Mouse (Mus musculus) embryonic facial prominence, embryonic 12.5 days (tissue): ENCODE measurements around the gene Mt2. TPM values are rescaled to one million over a fixed set of nuclear protein-coding genes. Genes with fewer than 3 reads are reported as not detected.

Experiments used
- ATAC-seq: fragments of 200-750 bp; cut with Nextera tagmentation; 2 replicates; pipeline ENCODE4 v1.8.0; 2017; ENCODE audit not compliant: insufficient number of reproducible peaks, insufficient read depth, low FRiP score, low TSS enrichment
- H3K27ac ChIP-seq: fragments of 300-500 bp; sonication (generic); 2 replicates; pipeline ENCODE4 v1.5.1; 2016; ENCODE audit warnings: mild to moderate bottlenecking
- H3K27me3 ChIP-seq: fragments of 300-500 bp; sonication (generic); 2 replicates; pipeline ENCODE4 v1.6.1; 2016; ENCODE audit warnings: mild to moderate bottlenecking, moderate library complexity
- H3K36me3 ChIP-seq: fragments of 300-500 bp; sonication (generic); 2 replicates; pipeline ENCODE4 v1.6.1; 2016; ENCODE audit warnings: mild to moderate bottlenecking
- H3K4me1 ChIP-seq: fragments of 300-500 bp; sonication (generic); 2 replicates; pipeline ENCODE4 v1.6.1; 2016
- H3K4me2 ChIP-seq: fragments of 300-500 bp; sonication (generic); replicated peaks from 2 replicates; pipeline ENCODE4 v1.6.1; 2016; ENCODE audit warnings: mild to moderate bottlenecking, moderate library complexity
- H3K4me3 ChIP-seq: fragments of 300-500 bp; sonication (generic); 2 replicates; pipeline ENCODE4 v1.5.1; 2016; ENCODE audit warnings: mild to moderate bottlenecking
- H3K9ac ChIP-seq: fragments of 300-500 bp; sonication (generic); 2 replicates; pipeline ENCODE4 v1.6.1; 2016; ENCODE audit warnings: mild to moderate bottlenecking, moderate library complexity
- H3K9me3 ChIP-seq: fragments of 300-500 bp; sonication (generic); 2 replicates; pipeline ENCODE4 v1.6.1; 2016; ENCODE audit warnings: mild to moderate bottlenecking, moderate library complexity
- WGBS: fragments of 180-500 bp; shearing (Covaris S2); methylation state at CpG from one replicate; pipeline ENCODE4 v1.1.7; 2016; 5-methylcytosine and 5-hydroxymethylcytosine counted together
- polyA plus RNA-seq: library from polyadenylated mRNA; unstranded; fragments of >200 nt; fragmentation: Nextera tagmentation; extraction: Ambion mirVana; gene quantifications from 2 replicates; pipeline ENCODE4 v1.2.1, GENCODE M21; 2016

Gene Mt2
- polyA plus RNA-seq, 1 experiment from 2014 or later, result 37.7 TPM

GRCm38 (mm10) chr8:94209639-94210038 lies 37.2 kb downstream of the Mt2 start:
- Histone ChIP-seq H3K9me3 (no peaks in the 10 kb centered on the region), H3K27ac (no peak overlapping the region), H3K4me1 (peaks cover 6% of the 10 kb centered on the region; the same call in 1 of the 2 replicates), H3K27me3 (no peaks in the 10 kb centered on the region), H3K36me3 (no peaks in the 10 kb centered on the region), H3K9ac (no peak overlapping the region), H3K4me3 (no peak overlapping the region), H3K4me2 (no peak overlapping the region)
- WGBS, result 74% methylated on average over 6 of the region's 6 CpGs
- no peak for ATAC-seq

- no peaks in the 10 kb centered on the region for H3K36me3 ChIP-seq
- H3K4me1 ChIP-seq, result peaks cover 10% of the 10 kb centered on the region; the same call in 1 of the 2 replicates
- H3K4me2 ChIP-seq, result no peak overlapping the region
- no peak overlapping the region for H3K27ac ChIP-seq
- ATAC-seq, result no peak
- no peak overlapping the region for H3K9ac ChIP-seq
- 77% methylated on average over 3 of the region's 3 CpGs for WGBS
- H3K27me3 ChIP-seq, result no peaks in the 10 kb centered on the region
- H3K4me3 ChIP-seq, result no peak overlapping the region
- no peaks in the 10 kb centered on the region for H3K9me3 ChIP-seq
Measured at GRCm38 (mm10) chr8:94210225-94210624, 37.8 kb downstream of the Mt2 start.

- H3K4me3 ChIP-seq, result peak overlapping the region; percentile 84
- H3K4me1 ChIP-seq, result peaks cover 14% of the 10 kb centered on the region; the same call in 1 of the 2 replicates
- no peaks in the 10 kb centered on the region for H3K27me3 ChIP-seq
- H3K36me3 ChIP-seq, result no peaks in the 10 kb centered on the region
- no peak overlapping the region for H3K27ac ChIP-seq
- peak overlapping the region; percentile 91 for H3K4me2 ChIP-seq
- H3K9me3 ChIP-seq, result no peaks in the 10 kb centered on the region
- ATAC-seq, result no peak
- 64% methylated on average over 6 of the region's 6 CpGs for WGBS
- peak overlapping the region; percentile 35; the same call in 1 of the 2 replicates for H3K9ac ChIP-seq
Measured at GRCm38 (mm10) chr8:94213819-94214218, 41.4 kb downstream of the Mt2 start.

GRCm38 (mm10) chr8:94214252-94215173 lies 42.0 kb downstream of the Mt2 start, which contains the start of gene Nup93:
TSS of gene Nup93 (plus strand) at chr8:94214564.
- WGBS, result under 1% methylated on average over 68 of the region's 68 CpGs
- peak within 1 kb of the TSS; percentile 91 for H3K4me2 ChIP-seq
- peaks cover 14% of the 10 kb centered on the region; the same call in 1 of the 2 replicates for H3K4me1 ChIP-seq
- H3K27me3 ChIP-seq, result no peaks in the 10 kb centered on the region
- peak; percentile 91 for ATAC-seq
- no peaks in the 10 kb centered on the region for H3K36me3 ChIP-seq
- peak within 1 kb of the TSS; percentile 84 for H3K4me3 ChIP-seq
- H3K9ac ChIP-seq, result peak within 1 kb of the TSS; percentile 77
- 0 out of 2 replicates have a peak within 1 kb of the TSS, but pooled peaks have one; percentile 46 for H3K27ac ChIP-seq
- H3K9me3 ChIP-seq, result no peaks in the 10 kb centered on the region

Other genes with a start within 250 kb of the Mt2 start
- 58.0 and 60.1 TPM in 2 replicates for gene Amfr, start 159.8 kb upstream of the Mt2 start, polyA plus RNA-seq
- 124 and 140 TPM in 2 replicates for gene Nudt21, start 135.6 kb upstream of the Mt2 start, polyA plus RNA-seq
- 14.4 and 15.6 TPM in 2 replicates for gene Ogfod1, start 135.5 kb upstream of the Mt2 start, polyA plus RNA-seq
- gene Bbs2, start 73.7 kb upstream of the Mt2 start, polyA plus RNA-seq, result 15.9 and 17.1 TPM in 2 replicates
- gene Mt4, start 35.5 kb upstream of the Mt2 start, polyA plus RNA-seq, result not detected in 2 replicates
- gene Mt3, start 20.1 kb upstream of the Mt2 start, polyA plus RNA-seq, result 4.7 and 5.7 TPM in 2 replicates
- 73.2 and 73.3 TPM in 2 replicates for gene Mt1, start 6.4 kb downstream of the Mt2 start, polyA plus RNA-seq
- 110 TPM in 2 replicates for gene Nup93, start 41.9 kb downstream of the Mt2 start, polyA plus RNA-seq
- gene Slc12a3, start 156.5 kb downstream of the Mt2 start, polyA plus RNA-seq, result 0.12 TPM in 1 of 2 replicates, not detected in the other
- 58.3 and 58.4 TPM in 2 replicates for gene Herpud1, start 213.8 kb downstream of the Mt2 start, polyA plus RNA-seq